Mouse (Mus musculus): ENCODE results near the gene Ank3.
"Not testable (repeated sequence)": the region's sequence is repeated elsewhere in the genome, so short reads cannot be mapped to it uniquely, and the experiment has no call there.

Gene Ank3

DNA sequence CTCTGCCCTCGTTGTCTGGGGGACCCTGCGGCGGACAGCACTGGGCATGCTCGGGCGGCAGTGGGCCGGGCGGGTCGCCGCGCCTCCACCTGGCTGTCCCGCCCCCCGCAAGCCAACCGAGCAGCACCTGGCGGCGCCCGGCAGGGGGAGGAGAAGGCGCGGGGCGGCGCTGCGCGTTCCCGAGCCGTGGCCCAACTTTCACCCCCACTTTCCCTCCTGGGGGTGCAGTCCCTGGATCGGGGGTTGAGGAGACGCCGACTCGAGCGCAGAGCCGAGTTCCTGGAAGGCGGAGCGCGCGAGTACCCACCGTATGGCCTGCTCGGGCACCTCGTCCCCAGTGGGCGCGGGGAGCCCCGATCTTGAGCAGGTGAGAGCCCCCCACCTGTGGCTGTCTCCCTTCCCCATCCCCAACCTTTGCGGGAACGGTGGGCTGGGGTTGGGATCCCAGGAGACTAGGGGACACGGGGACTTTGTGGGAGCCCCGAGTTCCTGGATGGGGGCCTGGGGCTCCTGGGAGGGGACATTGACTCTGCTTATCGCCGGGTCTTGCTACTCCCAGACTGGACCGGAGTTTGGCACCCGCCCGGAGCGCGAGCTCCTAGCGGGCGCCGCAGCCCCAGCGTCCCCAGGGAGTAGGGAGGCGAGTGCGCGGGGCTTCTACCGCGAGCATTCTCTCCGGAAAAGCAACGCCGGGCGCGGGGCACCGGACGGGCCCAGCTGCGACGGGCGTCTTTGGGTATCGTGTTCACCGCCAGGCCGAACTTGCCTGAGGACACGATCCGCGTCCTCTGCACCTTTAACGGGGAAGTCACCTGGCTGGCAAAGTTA lies at the start of gene Ank3:
Ank3 (plus strand) TSS at position 11 of the 828 bp plus-strand sequence.
- DNase-seq (ENCODE audit: low spot score): no peak

DNA sequence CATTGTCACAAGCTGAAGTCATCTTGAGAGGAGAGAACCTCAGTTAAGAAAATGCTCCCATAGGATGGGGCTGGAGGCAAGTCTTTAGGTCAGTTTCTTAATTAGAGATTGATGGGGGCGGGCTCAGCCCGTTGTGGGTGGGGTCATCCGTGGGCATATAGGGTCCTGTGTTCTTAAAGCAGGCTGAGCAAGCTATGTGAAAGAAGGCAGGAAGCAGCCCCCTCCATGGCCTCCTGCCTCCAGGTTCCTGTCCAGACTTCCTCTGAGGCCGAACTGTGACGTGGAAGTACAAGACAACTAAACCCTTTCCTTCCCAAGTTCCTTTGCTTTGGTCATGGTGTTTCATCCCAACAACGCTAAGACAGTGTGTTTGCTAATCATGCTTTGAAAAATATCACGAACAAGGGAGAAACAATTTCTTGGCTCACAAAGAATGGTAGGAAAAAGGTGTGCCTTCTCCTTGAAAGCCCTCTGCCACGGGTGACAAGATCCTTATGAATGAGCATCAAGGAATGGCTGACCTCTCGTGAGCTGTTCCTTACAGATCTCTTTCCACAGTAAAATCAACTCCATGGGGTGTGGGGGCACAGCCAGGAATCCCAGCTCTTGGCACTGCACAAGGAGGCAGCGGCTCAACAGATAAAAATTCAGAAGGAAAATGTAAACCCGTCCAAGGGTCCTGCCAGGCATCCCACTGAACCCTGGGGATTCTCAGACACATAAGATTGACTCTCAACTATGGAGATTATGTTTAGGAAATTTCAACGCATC lies 47.3 kb upstream of the Ank3 start:
- no peak for DNase-seq (ENCODE audit: low spot score)

DNA sequence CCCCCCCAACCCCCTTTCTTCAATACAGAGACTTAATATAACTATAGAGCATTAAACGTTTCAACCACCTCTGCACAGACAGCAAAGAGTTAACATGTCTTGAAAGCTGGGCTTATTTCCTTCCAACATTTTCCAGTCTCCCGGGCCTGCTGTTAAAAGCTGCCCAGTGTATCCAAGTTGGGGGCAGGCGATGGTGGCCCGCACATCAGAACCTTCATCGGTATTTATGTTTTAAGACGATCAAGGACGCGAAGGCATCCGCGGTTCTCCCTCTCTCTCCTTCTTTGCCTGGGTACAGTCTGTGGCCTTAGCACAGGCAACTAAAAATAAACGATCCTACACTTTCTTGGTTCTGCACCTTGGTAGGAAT lies 46.7 kb upstream of the Ank3 start:
- DNase-seq (ENCODE audit: low spot score): peak; percentile 8

DNA sequence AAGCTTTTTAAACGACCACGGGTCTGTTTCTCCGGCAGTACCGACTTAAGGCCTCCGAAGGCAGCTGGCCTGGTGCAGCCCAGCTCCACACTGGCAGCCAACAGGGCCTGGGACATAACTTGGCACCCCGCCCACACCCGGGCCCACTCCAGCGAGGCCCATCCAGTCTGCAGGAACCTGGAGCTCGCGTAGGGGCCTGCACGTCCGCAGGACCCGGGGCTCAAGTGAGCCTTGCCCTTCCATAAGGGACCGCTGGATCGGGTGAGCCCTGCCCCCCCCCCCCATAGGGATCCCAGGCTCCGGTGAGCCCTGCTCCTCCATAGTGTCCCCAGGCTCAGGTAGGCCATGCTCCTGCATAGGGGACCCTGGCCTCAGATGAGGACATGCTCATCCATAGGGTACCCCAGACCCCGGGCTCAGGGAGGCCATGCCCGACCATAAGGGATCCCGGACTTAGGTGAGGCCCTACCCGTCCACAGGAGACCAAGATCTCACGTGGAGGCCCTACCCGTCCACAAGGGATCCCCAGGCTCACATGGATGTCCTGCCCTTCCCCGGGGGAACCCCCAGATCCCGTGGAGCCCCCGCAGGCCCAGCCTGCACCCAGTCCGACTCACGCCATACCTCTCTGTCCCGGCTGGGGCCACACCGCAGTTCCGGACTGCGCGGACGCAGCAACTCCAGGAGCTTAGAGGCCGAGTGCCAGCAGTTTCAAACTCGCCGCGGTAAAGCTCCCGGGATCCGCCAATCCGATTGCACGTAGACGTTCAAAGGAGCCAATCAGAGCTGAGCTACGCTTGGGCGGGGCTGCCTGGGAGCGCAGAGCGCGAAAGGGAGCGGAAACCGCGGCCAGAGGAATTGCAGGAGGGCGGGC lies 46.1 kb upstream of the Ank3 start, which contains the start of gene Cdk1:
Cdk1 (minus strand) TSS at position 727 of the 874 bp plus-strand sequence.
- DNase-seq (ENCODE audit: low spot score): peak; percentile 93

DNA sequence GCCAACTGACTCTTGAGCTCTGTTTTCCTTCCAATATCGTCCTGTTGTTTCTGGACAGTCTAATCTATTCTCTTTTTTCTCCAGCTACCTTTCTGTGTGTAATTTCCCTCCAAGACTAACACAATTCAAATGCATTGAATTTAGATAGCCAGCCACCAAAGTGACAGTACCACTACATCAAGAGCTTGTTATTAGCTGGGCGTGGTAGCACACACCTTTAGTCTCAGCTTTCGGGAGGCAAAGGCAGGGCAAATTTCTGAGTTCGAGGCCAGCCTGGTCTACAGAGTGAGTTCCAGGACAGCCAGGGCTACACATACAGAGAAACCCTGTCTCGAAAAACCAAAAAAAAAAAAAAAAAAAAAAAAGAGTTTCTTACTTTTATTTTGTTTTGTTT lies 45.5 kb upstream of the Ank3 start:
- not testable (repeated sequence) for DNase-seq (ENCODE audit: low spot score)

DNA sequence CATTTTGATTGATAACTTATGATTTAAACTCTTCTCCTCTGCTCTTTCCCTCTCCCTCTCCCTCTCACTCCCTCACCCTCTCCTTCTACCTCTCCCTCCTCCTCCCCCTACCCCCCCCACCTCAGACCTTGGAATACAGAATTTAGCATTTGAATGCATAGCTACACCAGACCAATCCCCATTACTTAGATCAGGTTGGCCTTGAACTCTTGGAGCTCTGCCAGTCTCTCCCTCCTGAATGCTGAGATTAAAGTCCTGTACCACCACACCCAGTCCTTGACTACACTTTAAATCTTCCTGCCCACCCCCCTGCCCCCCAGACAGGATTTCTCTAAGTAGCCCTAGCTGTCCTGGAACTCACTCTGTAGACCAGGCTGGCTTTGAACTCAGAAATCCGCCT lies 38.9 kb upstream of the Ank3 start:
- no peak for DNase-seq (ENCODE audit: low spot score)

DNA sequence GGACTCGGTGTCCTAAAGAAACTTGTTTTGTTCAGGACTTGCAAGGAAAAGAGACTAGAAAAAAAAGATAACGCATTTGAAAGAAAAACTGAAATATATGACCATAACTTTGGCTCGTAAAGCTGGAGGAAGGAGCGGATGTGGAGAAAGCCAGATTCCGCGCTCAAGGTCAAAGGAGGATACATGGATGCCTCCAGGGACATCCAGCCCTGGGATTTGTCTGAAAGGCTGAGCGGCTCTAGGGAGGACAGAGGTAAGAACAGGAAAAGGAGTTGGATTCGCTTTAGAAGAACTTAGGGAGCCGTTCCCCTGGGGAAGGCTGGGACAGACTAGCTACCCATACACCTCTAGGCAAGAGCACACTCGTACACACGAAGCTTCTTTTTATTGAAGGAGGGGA lies 32.4 kb upstream of the Ank3 start:
- DNase-seq (ENCODE audit: low spot score): no peak

DNA sequence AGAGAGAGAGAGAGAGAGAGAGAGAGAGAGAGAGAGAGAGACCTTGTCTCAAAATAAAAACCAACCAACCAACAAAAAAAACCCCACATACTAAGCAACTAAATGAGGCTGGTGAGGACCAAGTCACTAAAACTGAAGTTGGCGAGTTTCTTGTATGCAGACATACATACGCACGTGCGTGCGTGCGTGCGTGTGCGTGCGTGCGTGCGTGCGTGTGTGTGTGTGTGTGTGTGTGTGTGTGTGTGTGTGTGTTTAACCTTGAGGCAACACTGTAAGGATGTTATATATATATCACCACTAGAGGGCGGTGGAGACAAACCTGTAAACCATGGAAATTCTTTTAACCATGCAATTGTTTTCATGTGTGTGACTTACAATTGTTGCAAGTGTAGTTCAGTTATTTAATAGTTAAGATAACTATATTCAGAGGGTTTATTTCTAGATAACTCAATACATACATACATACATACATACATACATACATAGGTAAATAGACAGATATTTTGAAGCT lies 31.6 kb upstream of the Ank3 start:
- no peak for DNase-seq (ENCODE audit: low spot score)

DNA sequence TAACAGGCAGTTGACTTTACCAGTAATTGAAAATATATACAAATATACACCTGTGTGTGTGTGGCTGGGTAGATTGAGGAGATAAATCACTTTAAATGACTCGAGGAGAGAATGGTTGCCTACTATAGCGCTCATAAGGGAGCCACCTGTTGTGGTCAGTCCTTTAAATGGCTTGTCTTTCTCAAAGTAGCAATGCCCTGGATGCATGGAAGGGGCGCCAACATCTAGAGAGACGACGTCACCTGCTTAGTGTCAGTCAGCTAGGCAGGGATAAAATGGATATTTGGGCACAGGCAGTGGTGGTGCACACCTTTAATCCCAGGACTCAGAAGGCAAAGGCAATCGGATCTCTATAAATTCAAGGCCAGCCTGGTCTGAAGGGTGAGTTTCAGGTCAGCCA lies 29.3 kb upstream of the Ank3 start:
- DNase-seq (ENCODE audit: low spot score): no peak

DNA sequence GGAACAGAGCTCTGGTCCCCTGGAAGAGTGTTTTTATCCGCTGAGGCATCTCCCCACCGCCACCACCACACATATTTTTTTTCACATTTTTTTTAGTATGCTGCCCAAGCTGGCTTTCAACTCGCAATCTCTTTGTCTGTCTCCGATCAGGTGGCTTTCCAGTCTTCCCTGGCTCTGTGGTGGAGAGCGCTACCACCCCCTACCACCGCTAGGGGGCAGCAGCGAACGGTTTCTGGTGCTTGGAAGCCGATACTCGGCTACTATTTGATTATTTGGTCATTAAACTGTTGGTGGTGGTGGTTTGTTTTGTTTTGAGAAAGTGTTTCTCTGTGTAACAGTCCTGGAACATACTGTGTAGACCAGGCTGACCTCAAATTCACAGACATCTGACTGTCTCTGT lies 27.1 kb upstream of the Ank3 start:
- no peak for DNase-seq (ENCODE audit: low spot score)

DNA sequence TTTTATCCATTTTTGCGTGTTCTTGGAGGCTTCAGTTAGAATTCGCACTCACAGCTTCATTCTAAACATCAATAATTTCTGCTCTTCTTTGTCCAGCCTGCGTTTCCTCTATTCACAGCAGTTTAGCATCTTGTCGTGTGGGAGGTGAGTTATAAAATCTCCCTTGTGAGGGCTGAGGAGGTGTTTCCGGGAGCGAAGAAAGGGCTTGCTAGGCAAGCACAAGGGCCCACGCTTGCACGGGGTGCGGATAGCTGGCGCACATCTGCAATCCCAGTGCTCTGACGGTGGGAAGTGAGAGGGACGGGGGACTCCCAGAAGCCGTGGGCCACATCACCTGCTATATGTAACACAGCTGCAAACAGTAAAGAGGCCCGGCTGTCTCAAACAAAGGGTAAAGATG lies 26.5 kb upstream of the Ank3 start:
- no peak for DNase-seq (ENCODE audit: low spot score)

DNA sequence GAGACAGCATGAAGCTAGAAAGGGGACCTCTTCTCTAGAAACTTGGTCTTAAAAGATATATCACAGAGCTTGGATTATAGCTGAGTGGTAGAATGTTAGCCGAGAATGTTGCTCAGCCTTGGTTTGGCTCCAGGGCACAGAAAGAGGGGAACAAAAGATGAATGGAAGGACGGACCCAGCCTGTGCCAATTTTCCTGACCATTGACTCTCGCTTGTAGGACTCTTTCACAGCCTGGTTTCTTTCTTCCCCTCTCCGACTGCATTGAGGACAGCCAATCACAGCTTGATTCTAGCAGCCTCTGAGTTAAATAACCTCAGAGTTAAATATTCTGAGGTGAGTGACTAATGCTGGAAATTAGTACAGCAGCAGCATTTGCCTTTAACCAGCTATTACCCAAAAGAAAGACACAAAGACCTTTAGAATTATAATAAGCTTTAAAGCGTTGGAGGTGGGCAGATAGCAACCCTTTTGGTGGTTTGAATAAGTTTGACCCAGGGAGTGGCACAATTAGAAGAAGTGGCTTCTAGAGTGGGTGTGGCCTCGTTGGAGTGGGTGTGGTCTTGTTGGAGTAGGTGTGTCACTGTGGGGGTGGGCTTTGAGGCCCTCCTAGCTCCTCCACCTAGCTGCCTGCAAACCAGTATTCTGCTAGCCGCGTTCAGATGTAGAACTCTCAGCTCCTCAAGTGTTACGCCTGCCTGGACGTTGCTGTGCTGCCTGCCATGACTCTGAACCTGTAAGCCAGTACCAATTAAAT lies 24.6 kb upstream of the Ank3 start:
- no peak for DNase-seq (ENCODE audit: low spot score)

DNA sequence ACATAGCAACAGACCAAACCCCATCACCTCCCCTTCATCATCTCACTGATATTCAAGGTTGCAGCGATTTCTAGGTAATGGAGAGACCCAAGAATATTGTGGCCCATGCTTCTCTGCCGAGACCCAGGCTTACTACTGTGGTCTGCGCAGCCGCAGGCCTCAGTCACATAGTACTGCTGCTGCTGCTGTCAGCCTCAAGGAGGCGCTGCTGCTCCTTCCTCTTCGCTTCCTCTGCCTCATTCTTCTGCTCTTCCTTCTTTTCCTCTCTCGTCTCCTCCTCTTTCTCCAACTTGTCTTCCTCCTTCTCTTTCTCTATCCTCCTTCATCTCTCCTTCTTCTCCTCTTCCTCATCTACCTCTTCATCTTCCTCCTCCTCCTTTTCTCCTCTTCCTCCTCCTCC lies 23.4 kb upstream of the Ank3 start:
- DNase-seq (ENCODE audit: low spot score): no peak

DNA sequence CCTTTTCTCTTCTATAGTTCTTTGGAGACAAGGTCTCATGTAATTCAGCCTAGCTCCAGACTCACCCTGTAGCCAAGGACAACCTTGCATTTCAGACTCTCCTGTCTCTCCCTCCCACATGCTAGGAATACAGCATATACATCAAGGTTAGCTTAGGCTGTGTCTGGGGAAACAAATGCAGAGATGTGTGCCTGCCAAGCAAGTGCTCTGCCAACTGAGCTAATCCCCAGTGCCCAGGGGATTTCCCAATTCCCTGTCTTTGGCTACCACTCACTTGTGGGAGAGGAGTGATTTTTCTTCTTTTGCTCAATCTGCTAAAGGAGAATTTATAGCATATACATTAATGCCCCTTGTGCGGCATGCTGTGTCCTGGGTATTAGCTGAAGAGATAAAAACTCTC lies 15.4 kb upstream of the Ank3 start:
- DNase-seq (ENCODE audit: low spot score): no peak

DNA sequence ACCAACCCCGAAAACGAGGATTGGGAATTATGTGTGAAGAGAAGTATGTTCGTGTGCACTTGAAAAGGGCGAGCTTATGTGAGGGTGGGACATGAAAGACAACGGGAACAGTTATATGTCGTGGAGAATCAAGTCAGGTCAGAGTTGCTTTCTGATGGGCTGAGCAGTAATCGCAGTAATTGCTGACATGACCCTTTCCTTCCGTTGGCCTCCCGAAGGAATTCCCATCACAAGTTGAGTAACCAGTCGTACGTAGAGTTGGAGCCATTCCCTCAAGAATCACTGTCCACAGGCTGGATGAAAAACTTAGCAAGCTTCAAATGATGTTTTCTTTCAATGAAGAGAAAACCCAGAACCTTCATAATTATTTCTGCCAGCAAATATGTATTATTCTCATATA lies 13.9 kb upstream of the Ank3 start:
- no peak for DNase-seq (ENCODE audit: low spot score)

DNA sequence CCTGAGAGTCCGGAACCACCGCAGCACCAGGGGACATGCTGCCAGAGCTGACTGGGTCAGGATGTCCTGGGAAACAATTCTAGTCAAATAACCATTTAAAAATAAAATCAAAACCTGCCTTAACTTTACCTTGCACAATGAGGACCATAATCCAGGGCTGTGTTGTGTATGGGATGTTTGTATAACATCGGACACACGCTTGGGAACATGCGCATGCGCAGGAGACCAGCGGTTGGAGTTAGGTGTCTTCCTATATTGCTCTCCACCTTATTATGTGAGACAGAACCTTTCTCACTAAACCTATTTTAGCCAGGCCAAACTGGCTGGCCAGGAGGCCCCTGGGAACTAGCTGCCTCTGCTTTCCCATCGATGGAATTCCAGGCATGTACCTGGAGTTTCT lies 13.4 kb upstream of the Ank3 start:
- no peak for DNase-seq (ENCODE audit: low spot score)

DNA sequence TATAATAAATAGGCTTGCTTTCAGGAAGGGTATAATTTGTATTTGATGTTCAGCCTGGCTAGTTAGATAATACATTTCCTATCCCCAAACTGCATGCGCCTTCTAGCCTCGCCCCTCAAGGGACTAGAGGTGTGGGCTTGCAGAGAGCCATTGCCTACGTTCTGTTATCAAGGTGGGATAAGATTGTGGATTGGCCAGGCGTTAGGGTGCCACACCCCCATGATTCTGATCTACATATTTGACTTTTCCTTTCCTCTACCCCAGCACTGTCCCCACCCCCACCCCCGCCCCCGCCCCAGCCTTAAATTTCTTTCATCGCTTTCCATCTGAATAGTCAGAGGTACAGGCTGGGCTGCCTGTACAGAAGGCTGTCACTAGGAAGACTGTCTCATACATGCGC lies 11.8 kb upstream of the Ank3 start:
- DNase-seq (ENCODE audit: low spot score): no peak

DNA sequence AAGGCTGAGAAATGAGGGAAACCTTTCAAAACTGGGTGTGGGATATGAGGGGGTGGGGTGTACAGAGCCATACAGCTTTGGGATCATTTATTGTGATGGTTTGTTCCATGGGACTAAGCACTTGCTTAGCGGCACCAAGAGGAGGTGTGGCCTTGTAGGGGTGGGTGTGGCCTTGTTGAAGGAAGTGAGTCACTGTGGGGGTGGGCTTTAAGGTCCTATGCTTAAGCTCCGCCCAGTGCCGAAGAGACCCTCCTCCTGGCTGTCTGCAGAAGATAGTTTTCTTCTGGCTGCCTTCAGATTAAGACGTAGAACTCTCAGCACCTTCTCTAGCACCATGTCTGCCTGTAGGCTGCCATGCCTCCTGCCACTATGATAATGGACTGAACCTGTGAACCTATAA lies 9.1 kb upstream of the Ank3 start:
- DNase-seq (ENCODE audit: low spot score): no peak

DNA sequence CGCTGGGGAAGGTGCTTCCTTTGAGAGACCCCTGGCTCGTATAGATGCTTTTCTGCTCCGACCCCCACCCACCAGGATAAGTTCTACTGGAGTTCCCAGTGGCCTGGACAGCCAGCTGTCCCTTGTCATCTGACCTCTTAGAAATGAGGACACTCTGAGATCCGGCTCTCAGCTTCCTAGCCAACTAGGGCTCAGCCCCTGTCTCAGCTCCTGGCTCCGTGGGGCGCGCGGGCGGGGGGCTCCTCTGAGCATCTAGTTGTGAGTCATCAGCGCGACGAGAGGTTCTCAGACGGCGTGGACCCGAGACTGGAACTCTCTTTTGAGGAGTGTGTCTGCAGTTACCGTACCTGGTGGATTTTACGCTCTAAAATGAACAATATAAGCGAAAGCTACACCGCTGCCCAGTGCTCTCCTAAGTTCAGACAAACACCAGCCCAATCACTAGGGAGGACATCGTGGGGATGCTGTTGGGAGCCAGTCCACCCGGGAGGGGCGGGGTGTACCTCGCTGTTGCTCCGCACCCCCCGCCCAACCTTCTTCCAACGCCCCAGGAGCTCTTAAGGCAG lies 293 bp upstream of the Ank3 start:
- DNase-seq (ENCODE audit: low spot score): no peak

DNA sequence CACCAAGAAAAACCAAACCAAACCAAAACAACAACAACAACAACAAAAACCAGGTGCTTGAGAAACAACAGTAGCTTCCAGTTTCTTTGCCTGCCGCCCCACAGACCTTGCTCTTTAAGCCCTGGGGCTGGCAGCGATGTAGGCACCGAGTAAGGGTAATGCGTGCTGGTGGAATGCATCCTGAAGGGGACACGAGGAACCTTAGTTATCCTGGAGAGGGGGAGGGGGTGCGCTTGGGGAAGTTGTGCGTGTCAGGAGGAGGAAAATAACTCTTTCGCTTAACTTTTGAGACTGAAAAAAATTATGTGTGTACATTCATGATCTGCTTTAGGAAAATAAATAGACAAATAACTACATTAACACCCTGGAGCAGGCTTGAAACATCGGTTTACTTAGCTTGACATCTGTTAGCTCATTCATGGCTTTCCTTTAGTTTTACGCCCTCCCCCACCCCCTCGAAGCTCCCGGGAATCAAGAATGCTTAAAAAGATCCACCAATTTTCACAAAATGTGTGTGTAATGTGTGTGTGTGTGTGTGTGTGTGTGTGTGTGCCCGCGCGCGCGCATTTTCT lies 1.3 kb downstream of the Ank3 start:
- no peak for DNase-seq (ENCODE audit: low spot score)

DNA sequence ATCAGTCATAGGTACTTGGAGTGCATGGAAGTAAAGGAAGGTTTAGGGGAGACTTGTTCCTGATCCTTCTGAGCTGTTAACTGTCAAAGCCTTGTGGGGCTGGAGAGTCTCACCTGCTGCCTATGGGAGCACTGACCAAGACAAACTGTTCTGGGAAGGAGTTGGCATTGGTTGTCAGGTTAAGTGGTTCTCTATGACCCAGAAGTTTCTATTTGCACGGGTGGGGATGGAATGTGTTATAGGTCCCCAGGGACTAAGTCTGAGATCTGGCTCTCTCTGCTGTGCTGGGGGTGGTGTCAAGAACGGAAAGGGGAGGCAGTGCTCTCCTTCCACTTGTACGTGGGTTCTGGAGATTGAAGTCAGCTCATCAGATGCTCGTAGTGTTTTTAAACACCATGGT lies 6.9 kb downstream of the Ank3 start:
- no peak for DNase-seq (ENCODE audit: low spot score)

Measured in spleen, adult 12 weeks (tissue).